Mouse (Mus musculus) lung, adult 2 months (tissue): ENCODE measurements around the gene Ubash3b.

Experiments used
- CTCF ChIP-seq: fragments of 200-500 bp; IDR thresholded peaks from 2 replicates; pipeline ENCODE4 v1.5.1; 2011; ENCODE audit warnings: mild to moderate bottlenecking, low read length, control low read depth; ENCODE audit not compliant: insufficient read depth
- POLR2A ChIP-seq: fragments of 200-500 bp; IDR thresholded peaks from 2 replicates; pipeline ENCODE4 v1.6.1; 2011; ENCODE audit warnings: low read depth, mild to moderate bottlenecking, control low read depth, low read length, borderline replicate concordance; ENCODE audit errors: extremely low read depth

DNA sequence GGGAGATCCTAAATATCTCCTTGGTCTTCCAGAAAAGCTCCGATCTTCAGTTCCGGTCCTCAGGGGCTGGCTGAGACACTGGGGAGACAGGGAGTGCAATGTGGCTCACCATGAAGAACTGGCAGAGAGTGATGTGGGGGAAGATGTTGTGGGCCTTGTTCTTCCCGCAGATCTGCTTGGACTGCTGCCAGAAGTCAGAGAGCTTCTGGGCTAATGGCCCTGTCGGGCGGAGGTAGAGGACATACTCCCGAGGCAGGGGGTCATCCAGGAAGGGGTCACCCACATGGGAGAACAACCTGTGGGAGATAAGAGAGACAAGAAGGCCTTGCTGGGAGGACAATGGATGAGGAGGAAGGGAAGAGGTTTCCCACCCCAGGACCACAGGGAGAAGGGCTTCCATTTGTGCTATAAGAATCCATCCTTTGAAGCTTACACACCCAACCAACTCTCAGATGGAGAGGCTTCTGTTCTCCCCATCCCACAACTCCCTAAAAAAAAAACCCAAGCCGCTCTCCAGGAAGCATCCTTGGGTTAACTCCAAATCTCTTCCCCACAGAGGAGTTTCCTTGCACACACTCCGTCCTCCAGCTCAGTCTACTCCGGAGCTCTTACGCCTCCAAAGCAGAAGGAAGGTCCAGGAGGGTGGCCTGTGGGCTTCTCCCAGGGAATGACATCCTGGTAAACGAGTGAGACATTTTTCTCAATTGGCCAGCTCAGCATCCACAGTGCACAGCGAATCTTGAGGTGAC lies 111.0 kb downstream of the Ubash3b start:
- TF ChIP-seq CTCF (no peak), POLR2A (no peak)
